Mouse (Mus musculus) kidney, adult 2 months (tissue): ENCODE data around the gene Nrip1. TPM values are rescaled to one million over a fixed set of nuclear protein-coding genes. Genes with fewer than 3 reads are reported as not detected.

Experiments
- DNase-seq: peaks from one replicate; pipeline ENCODE4 v3.0.0; 2021
- H3K27ac ChIP-seq: fragments of 200-500 bp; 2 replicates; pipeline ENCODE4 v1.5.1; 2012; ENCODE audit warnings: low read depth, low read length, control low read depth, inconsistent platforms; ENCODE audit not compliant: insufficient read depth
- H3K27me3 ChIP-seq: fragments of 200-500 bp; replicated peaks from 2 replicates; pipeline ENCODE4 v1.6.1; 2012; ENCODE audit warnings: mild to moderate bottlenecking, moderate library complexity, low read length, inconsistent platforms; ENCODE audit not compliant: control insufficient read depth, insufficient read depth
- H3K36me3 ChIP-seq: fragments of 200-500 bp; 2 replicates; pipeline ENCODE4 v1.6.1; 2012; ENCODE audit warnings: mild to moderate bottlenecking, moderate library complexity, low read length, inconsistent platforms; ENCODE audit not compliant: control insufficient read depth, insufficient read depth
- H3K4me1 ChIP-seq: fragments of 200-500 bp; 2 replicates; pipeline ENCODE4 v1.6.1; 2011; ENCODE audit warnings: low read length; ENCODE audit not compliant: control insufficient read depth, insufficient read depth
- H3K4me3 ChIP-seq: fragments of 200-500 bp; 2 replicates; pipeline ENCODE4 v1.5.1; 2011; ENCODE audit warnings: mild to moderate bottlenecking, low read depth, low read length, control low read depth; ENCODE audit not compliant: insufficient read depth
- CTCF ChIP-seq: fragments of 200-500 bp; conservative IDR thresholded peaks from 2 replicates; pipeline ENCODE4 v1.5.1; 2011; ENCODE audit warnings: low read depth, mild to moderate bottlenecking, control low read depth, low read length, moderate library complexity, mixed read lengths; ENCODE audit not compliant: insufficient read depth, insufficient read length
- POLR2A ChIP-seq: fragments of 200-500 bp; IDR thresholded peaks from one replicate; pipeline ENCODE4 v1.6.1; 2011; ENCODE audit warnings: low read depth, low read length, control low read depth
- WGBS: fragments of 180-500 bp; shearing (Covaris S2); methylation state at CpG from one replicate; pipeline ENCODE4 v1.1.7; 2018; 5-methylcytosine and 5-hydroxymethylcytosine counted together
- polyA plus RNA-seq: library from polyadenylated mRNA; depleted of rRNA; stranded (reverse); fragments of >200 nt; gene quantifications from 2 replicates; pipeline ENCODE4 v1.2.3, GENCODE M21; 2012

Gene Nrip1
- polyA plus RNA-seq, 1 experiment, result 7.1 TPM

DNA sequence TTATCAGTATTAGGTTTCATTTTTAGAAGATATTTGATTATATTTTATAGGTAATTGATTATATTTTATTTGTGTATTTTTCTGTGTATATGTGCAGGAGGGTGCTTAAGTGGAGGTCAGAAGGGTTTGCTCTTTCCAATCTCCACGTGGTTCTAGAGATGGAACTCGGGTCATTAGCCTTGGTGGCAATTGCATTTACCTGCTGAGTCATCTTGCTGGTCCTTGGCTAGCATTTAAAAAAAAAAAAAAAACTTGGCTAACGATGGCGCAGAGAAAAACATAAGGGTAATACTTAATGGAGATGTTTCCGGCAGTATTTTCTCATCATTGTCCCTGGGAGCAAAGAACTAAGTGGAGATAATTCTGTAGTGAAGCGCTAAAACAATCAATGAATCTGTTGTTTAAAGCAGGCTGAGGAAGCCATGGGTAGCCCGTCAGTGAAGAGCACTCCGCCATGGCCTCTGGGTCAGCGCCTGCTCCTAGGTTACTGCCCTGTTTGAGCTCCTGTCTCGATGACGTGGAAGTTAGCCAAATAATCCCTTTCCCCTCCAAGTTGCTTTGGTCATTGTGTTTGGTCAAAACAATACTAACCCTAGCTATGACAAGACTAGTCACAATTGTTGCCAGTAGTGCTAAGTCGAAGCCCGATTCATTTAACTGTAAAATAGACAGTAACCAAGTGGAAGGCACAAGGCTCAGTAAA lies 25.8 kb downstream of the Nrip1 start:
- WGBS, result 69% methylated on average over 13 of the region's 13 CpGs
- Histone ChIP-seq H3K4me1 (peaks cover 38% of the 10 kb centered on the region), H3K27me3 (no peaks in the 10 kb centered on the region), H3K27ac (no peak overlapping the region), H3K36me3 (no peaks in the 10 kb centered on the region), H3K4me3 (no peak overlapping the region)
- peak; percentile 61 for DNase-seq
- TF ChIP-seq POLR2A (no peak), CTCF (no peak)

DNA sequence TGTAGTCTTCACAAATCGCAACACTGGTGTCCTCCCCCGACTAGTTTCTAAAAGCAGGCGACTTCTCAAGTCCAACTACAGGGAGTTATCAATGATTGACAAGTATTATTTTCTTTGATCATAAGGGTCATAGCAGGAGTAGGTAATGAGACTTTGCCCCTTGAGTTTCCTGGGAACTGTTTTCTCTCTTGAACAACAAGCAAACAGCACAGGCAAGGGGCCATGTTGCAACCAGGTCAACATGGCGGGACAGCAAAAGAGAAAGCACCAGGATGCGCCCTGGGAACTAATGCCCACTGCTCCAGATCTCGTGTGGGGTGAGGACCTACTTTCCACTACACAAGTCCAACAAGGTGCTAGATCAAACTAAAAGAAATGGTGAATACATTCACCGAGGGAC lies 27.3 kb downstream of the Nrip1 start:
- TF ChIP-seq CTCF (no peak), POLR2A (no peak)
- DNase-seq, result peak; percentile 80
- Histone ChIP-seq H3K4me1 (peaks cover 43% of the 10 kb centered on the region), H3K27me3 (no peaks in the 10 kb centered on the region), H3K36me3 (no peaks in the 10 kb centered on the region), H3K27ac (no peak overlapping the region; the same call in 1 of the 2 replicates), H3K4me3 (no peak overlapping the region)
- 73% methylated on average over 7 of the region's 7 CpGs for WGBS

DNA sequence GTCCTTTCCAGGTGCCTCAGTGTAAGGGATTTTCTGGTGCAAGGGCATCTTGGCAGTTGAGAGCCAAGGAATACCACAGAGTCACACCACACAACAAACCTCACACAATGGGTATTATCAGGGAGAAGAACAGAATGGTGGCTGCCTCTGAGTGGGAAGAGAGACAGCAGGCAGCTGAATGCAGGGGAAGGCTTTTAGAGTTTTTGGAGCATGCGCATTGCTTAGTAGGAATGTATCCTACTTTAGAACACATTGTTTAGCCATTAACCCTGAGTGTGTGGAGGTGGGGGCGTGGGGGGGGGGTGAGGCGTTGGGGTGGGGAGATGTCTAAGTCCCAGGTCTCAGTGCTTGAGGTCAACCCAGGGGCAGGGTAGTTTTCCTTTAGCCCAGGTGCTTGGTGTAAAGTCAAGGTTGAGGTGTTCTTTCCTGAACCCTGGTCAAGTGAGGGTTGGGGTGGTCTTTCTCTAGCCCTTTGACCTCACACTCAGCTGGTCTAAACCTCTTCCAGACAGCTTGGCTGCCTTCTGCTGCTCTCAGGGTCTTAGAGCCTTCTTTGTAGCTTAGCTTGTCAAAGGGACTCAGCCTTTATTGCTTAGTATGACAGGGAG lies 28.8 kb downstream of the Nrip1 start:
- H3K4me1 ChIP-seq, result peaks cover 39% of the 10 kb centered on the region
- TF ChIP-seq CTCF (no peak), POLR2A (no peak)
- no peaks in the 10 kb centered on the region for H3K36me3 ChIP-seq
- 44% methylated on average over 3 of the region's 3 CpGs for WGBS
- H3K4me3 ChIP-seq, result no peak overlapping the region
- DNase-seq, result no peak
- H3K27me3 ChIP-seq, result no peaks in the 10 kb centered on the region
- no peak overlapping the region for H3K27ac ChIP-seq

DNA sequence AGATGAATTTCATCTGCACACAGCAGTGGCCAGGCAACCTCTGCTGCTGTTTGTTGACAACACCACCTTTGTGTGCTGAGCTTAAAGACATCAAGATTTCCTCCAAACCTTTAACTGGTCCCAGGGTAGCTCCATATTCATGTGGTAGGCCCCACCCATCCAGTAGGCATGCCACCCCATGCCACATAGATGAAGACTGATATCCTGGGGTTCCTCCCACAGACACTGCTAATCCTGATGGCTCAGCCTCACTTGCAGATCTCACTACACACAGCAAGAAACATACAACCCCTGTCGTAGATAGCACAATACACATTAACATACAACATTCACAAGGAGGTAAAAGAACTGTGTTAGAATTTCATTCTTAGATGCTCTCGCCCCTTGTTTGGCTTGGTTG lies 29.6 kb downstream of the Nrip1 start:
- TF ChIP-seq POLR2A, result no peak
- no peak for TF ChIP-seq CTCF
- no peak overlapping the region for H3K27ac ChIP-seq
- H3K4me3 ChIP-seq, result no peak overlapping the region
- H3K4me1 ChIP-seq, result peaks cover 32% of the 10 kb centered on the region
- H3K27me3 ChIP-seq, result no peaks in the 10 kb centered on the region
- DNase-seq, result no peak
- no peaks in the 10 kb centered on the region for H3K36me3 ChIP-seq
- WGBS, result 98% methylated on average over 2 of the region's 2 CpGs

DNA sequence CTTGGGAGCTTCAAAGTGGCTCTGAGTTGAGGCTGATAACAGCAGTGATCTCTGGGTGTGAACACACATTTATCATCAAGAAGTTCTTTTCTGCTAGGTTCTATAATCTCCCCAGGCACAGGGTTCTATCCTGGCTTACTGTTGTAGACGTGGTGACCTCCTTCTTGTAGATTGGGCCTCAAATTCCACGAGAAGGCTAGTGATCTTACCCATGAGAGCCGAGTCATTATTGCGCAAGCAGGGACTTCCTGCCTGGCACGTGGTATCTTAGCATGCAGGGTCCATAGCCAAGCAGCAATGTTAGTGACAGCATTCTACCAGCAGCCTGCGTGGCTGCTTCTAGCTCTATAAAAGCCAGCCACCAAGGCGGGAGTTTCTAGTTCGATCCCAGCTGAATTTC lies 32.0 kb downstream of the Nrip1 start:
- WGBS, result 41% methylated on average over 8 of the region's 8 CpGs

DNA sequence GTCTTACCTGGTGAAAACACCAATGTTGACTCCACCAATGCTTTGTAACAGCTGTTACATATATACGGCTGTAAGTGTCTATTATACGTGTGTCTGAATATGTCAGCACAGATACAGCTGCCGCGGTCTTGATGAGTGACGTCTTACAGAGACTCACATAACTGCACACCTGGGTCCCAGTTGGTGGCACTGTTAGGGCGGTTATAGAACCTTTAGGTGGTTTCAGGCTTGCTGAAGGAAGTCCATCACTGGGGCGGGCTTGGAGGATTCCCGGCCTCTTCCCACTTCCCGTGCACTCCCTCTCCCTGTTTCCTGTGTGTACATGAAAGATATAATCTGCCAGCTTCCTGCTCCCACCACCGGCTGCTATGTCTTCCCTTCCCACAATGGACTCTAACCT lies 34.4 kb downstream of the Nrip1 start:
- H3K4me1 ChIP-seq, result peaks cover 12% of the 10 kb centered on the region
- H3K36me3 ChIP-seq, result no peaks in the 10 kb centered on the region; the same call in 1 of the 2 replicates
- H3K27me3 ChIP-seq, result no peaks in the 10 kb centered on the region
- TF ChIP-seq CTCF, result no peak
- TF ChIP-seq POLR2A, result no peak
- WGBS, result 73% methylated on average over 10 of the region's 10 CpGs
- H3K4me3 ChIP-seq, result no peak overlapping the region
- DNase-seq, result no peak
- no peak overlapping the region for H3K27ac ChIP-seq

More for the DNA sequence above, 32.0 kb downstream of the Nrip1 start:
- peak; percentile 67 for DNase-seq
- TF ChIP-seq CTCF, result no peak
- no peak for TF ChIP-seq POLR2A
- Histone ChIP-seq H3K4me3 (no peak overlapping the region), H3K36me3 (no peaks in the 10 kb centered on the region), H3K27ac (no peak overlapping the region), H3K4me1 (peaks cover 20% of the 10 kb centered on the region), H3K27me3 (no peaks in the 10 kb centered on the region)

DNA sequence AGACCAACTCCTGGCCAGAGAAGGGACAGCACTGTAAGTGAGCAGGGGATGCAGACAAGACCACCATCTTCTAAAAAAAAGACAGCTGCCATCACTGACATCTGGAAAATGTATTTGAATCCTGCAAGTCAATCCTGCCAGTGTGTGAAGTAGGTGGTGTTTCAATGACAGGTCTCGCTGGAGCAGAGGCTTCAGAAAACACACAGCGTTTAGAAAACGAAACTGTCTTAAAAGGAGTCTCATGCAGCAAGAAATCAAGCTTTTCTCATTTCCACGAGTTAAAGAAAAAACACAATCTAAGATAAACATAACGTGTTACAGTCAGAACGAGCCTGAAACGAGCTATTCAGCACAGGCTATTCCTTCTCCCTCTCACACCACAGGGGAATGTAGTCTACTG lies 36.3 kb downstream of the Nrip1 start:
- no peak overlapping the region for H3K27ac ChIP-seq

DNA sequence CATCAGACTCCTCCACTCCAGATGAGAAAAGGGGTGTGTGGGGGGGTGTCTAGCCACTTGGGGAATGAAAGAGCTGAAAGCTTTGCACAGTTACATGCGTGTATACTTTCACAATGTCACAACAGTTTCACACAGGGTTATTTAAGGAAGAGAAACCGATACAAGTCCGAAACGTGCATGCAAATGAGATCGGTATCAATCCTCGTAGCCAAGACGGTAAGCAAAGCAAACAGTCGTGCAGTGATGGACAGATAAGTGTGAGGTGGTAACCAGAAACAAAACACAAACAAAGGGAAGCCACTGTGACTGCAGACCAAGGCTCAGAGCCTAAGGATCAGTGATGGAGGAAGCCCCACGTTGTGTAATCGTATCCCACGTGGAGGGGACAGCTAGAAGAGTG lies 36.7 kb downstream of the Nrip1 start:
- Histone ChIP-seq H3K27ac (no peak overlapping the region), H3K4me1 (peaks cover 9% of the 10 kb centered on the region), H3K36me3 (no peaks in the 10 kb centered on the region; the same call in 1 of the 2 replicates), H3K4me3 (no peak overlapping the region), H3K27me3 (no peaks in the 10 kb centered on the region)
- 71% methylated on average over 11 of the region's 11 CpGs for WGBS
- TF ChIP-seq POLR2A, result no peak
- TF ChIP-seq CTCF, result no peak
- DNase-seq, result no peak

More for the DNA sequence above, 36.3 kb downstream of the Nrip1 start:
- Histone ChIP-seq H3K4me1 (peaks cover 13% of the 10 kb centered on the region), H3K4me3 (no peak overlapping the region), H3K36me3 (no peaks in the 10 kb centered on the region; the same call in 1 of the 2 replicates), H3K27me3 (no peaks in the 10 kb centered on the region)
- 66% methylated on average over 7 of the region's 7 CpGs for WGBS
- DNase-seq, result no peak
- TF ChIP-seq CTCF (no peak), POLR2A (no peak)
